Mouse (Mus musculus): Measurements from ENCODE around the gene Plch2. TPM values are rescaled to one million over a fixed set of nuclear protein-coding genes. Genes with fewer than 3 reads are reported as not detected.
A peak's percentile ranks its signal among the peaks of the same experiment; 100 is the strongest.

Plch2 gene
- polyA plus RNA-seq, 1 experiment, result 0.11 TPM

DNA sequence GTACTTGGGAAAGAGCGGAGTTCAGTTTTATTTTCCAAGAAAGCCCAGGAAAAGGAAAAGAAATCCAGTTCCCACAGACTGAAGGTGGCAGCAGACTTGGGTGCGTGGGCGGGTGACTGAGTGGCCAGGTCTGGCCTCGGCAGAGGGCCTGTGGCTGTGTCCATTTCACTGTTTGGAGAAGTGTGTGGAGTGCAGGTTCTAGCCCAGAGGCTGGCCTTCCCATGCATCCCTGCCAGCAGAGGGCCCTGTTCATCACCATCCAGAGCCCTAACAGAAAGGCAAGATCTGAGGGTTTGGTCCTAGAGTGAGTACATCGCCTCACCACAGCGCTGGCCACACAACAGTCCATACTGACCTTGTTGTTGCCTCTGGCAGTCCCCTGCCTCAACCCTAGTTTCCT lies 12.6 kb upstream of the Plch2 start:
- Histone ChIP-seq H3K4me3 (ENCODE audit: insufficient read depth, poor library complexity, severe bottlenecking) (no peak overlapping the region), H3K79me3 (ENCODE audit: low read depth) (no peaks in the 10 kb centered on the region), H3K79me2 (ENCODE audit: control insufficient read depth, insufficient read depth) (peaks cover 13% of the 10 kb centered on the region), H3ac (ENCODE audit: control insufficient read depth, insufficient read length, low read depth) (no peak overlapping the region), H3K36me3 (ENCODE audit: control insufficient read depth, insufficient read depth) (peaks cover 52% of the 10 kb centered on the region), H3K27me3 (ENCODE audit: control insufficient read depth, insufficient read depth, insufficient read length) (peaks cover under 1% of the 10 kb centered on the region)
- TF ChIP-seq CEBPB (IDR thresholded peaks at IDR 0.05; ENCODE audit: low read depth) (no peak), FOSL1 (IDR thresholded peaks at IDR 0.05; ENCODE audit: insufficient read depth, low read length, poor library complexity, severe bottlenecking) (no peak), MAX (IDR thresholded peaks at IDR 0.05) (no peak), CTCF (IDR thresholded peaks at IDR 0.05; ENCODE audit: control insufficient read depth, insufficient read depth, insufficient read length) (peak; percentile 18)

DNA sequence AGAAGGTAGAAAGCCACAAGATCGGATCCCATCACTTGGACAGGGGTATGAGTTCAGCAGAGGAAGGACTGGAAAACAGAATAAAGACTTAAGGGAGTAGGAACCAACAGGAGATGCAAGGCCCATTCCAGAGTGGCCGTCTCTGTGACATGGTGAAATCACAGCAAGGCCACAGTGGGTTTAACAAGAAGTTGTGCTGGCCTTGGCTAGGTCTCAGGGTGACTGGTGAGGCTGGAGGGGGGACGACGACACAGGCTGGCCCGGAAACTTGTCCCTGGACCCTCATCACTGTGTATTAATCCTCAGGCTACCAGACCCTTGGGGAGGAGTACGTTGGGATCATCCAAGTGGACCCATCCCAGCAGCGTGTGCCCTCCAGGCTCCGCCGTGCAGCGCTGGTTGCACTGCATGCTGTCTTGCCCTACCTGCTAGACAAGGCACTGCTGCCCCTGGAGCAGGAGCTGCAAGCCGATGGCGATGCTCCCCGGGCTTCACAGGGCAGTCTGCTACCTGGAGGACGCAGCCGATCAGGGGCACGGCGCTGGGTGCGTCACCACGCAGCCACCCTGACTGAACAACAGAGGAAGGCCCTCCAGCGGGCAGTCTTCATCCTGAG lies 11.9 kb upstream of the Plch2 start:
- Histone ChIP-seq H3K27me3 (ENCODE audit: control insufficient read depth, insufficient read depth, insufficient read length) (peaks cover 5% of the 10 kb centered on the region), H3K79me2 (ENCODE audit: control insufficient read depth, insufficient read depth) (peaks cover 13% of the 10 kb centered on the region), H3K79me3 (ENCODE audit: low read depth) (no peaks in the 10 kb centered on the region), H3K36me3 (ENCODE audit: control insufficient read depth, insufficient read depth) (peaks cover 46% of the 10 kb centered on the region), H3ac (ENCODE audit: control insufficient read depth, insufficient read length, low read depth) (no peak overlapping the region), H3K4me3 (ENCODE audit: insufficient read depth, poor library complexity, severe bottlenecking) (no peak overlapping the region)
- TF ChIP-seq CEBPB (IDR thresholded peaks at IDR 0.05; ENCODE audit: low read depth), result no peak
- TF ChIP-seq MAX (IDR thresholded peaks at IDR 0.05), result no peak
- no peak for TF ChIP-seq MYOG (IDR thresholded peaks at IDR 0.05; ENCODE audit: control insufficient read depth, extremely low read depth, insufficient read length)
- no peak for TF ChIP-seq CTCF (IDR thresholded peaks at IDR 0.05; ENCODE audit: control insufficient read depth, insufficient read depth, insufficient read length)
- no peak for TF ChIP-seq FOSL1 (IDR thresholded peaks at IDR 0.05; ENCODE audit: insufficient read depth, low read length, poor library complexity, severe bottlenecking)
- no peak for TF ChIP-seq USF1 (IDR thresholded peaks at IDR 0.05; ENCODE audit: low read depth)
- no peak for TF ChIP-seq MYOD1 (IDR thresholded peaks at IDR 0.05; ENCODE audit: control insufficient read depth, insufficient read length, low read depth)

DNA sequence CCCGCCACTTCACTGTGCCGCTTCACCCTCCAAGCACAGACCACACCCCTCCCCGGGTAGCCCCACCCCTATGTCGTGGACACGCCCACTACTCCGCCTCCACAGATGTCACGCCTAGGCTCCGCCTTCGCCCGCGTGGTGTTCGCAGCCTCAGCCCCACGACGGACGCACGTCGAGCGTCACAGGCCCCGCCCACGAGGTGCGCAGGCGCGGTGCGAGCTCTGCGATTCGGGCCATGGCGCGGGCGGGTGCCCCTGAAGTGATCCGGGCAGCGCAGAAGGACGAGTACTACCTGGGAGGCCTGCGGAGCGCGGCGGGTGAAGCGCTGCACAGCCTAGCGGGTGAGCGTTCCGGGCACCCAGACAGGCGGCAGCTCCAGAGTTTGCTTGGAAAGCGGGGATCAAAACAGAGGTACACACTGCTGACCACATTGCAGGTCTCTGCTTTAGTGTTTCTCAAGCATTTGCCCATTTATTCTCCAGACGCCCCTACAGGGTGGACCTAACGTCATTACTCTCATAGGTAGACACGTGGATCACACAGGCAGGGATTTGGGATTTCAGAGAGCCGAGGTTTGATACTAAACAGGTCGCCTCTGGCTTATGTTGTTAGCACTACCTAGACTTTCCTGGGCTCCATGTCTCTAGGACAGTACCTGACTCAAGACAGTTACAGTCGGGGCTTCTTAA lies 10.4 kb upstream of the Plch2 start, which contains the start of gene Pex10:
Gene Pex10 (plus strand): TSS at position 183 of the 689 bp plus-strand sequence.
- Histone ChIP-seq H3K27me3 (ENCODE audit: control insufficient read depth, insufficient read depth, insufficient read length) (peaks cover 11% of the 10 kb centered on the region), H3K79me2 (ENCODE audit: control insufficient read depth, insufficient read depth) (peaks cover 13% of the 10 kb centered on the region), H3K36me3 (ENCODE audit: control insufficient read depth, insufficient read depth) (peaks cover 35% of the 10 kb centered on the region), H3K79me3 (ENCODE audit: low read depth) (no peaks in the 10 kb centered on the region), H3K4me3 (ENCODE audit: insufficient read depth, poor library complexity, severe bottlenecking) (peak within 1 kb of the TSS; percentile 55), H3ac (ENCODE audit: control insufficient read depth, insufficient read length, low read depth) (peak within 1 kb of the TSS; percentile 96)
- TF ChIP-seq MYOG (IDR thresholded peaks at IDR 0.05; ENCODE audit: control insufficient read depth, extremely low read depth, insufficient read length) (no peak), MAX (IDR thresholded peaks at IDR 0.05) (no peak), CTCF (IDR thresholded peaks at IDR 0.05; ENCODE audit: control insufficient read depth, insufficient read depth, insufficient read length) (no peak), CEBPB (IDR thresholded peaks at IDR 0.05; ENCODE audit: low read depth) (no peak), USF1 (IDR thresholded peaks at IDR 0.05; ENCODE audit: low read depth) (no peak), FOSL1 (IDR thresholded peaks at IDR 0.05; ENCODE audit: insufficient read depth, low read length, poor library complexity, severe bottlenecking) (no peak), MYOD1 (IDR thresholded peaks at IDR 0.05; ENCODE audit: control insufficient read depth, insufficient read length, low read depth) (no peak)

DNA sequence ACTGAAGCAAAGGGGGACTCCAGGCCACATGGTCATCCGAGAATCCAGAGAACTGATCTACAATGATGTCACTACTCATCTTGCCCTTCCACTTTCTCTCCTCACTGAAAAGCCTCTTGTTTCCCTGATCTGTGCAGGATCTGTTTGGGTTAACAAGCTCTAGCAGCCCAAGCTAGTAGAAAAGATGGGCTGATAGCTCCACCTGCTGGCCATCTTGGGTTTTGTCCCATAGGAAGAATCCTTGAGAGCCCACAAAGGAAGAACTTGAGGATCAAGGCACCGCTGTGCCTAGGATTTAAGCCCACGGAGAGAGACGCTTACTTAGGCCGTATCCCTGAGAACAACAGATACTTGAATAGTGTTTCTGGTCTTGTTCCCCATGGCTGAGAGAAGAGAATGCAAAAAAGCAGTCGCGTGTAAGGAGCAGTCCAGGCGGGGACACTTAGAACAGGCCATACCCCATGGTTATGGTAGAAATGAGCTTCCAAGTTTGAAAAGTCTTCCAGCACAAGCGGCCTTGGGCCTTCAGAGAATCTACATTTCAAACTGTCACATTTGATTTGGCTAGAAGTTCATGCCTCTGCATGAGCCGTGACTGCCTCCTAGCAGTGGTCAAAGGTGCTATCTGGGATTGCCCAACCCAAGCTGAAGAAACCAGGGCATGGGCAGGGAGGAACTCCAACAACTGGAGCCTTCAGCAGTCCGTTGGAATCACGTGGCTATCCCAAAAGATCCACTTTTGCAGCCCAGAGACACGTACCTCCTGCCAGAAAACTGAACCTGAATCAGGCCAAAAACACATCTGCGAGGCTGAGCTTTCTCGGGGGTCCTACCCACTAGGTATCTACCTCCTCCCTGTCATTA lies 9.6 kb upstream of the Plch2 start:
- Histone ChIP-seq H3K79me2 (ENCODE audit: control insufficient read depth, insufficient read depth) (peaks cover 13% of the 10 kb centered on the region), H3K4me3 (ENCODE audit: insufficient read depth, poor library complexity, severe bottlenecking) (no peak overlapping the region), H3ac (ENCODE audit: control insufficient read depth, insufficient read length, low read depth) (peak overlapping the region; percentile 28), H3K27me3 (ENCODE audit: control insufficient read depth, insufficient read depth, insufficient read length) (peaks cover 18% of the 10 kb centered on the region), H3K79me3 (ENCODE audit: low read depth) (no peaks in the 10 kb centered on the region), H3K36me3 (ENCODE audit: control insufficient read depth, insufficient read depth) (peaks cover 27% of the 10 kb centered on the region)
- TF ChIP-seq CTCF (IDR thresholded peaks at IDR 0.05; ENCODE audit: control insufficient read depth, insufficient read depth, insufficient read length) (peak; percentile 5), FOSL1 (IDR thresholded peaks at IDR 0.05; ENCODE audit: insufficient read depth, low read length, poor library complexity, severe bottlenecking) (no peak), MAX (IDR thresholded peaks at IDR 0.05) (no peak), CEBPB (IDR thresholded peaks at IDR 0.05; ENCODE audit: low read depth) (peak; percentile 25), USF1 (IDR thresholded peaks at IDR 0.05; ENCODE audit: low read depth) (peak; percentile 68), MYOG (IDR thresholded peaks at IDR 0.05; ENCODE audit: control insufficient read depth, extremely low read depth, insufficient read length) (no peak), MYOD1 (IDR thresholded peaks at IDR 0.05; ENCODE audit: control insufficient read depth, insufficient read length, low read depth) (no peak)

DNA sequence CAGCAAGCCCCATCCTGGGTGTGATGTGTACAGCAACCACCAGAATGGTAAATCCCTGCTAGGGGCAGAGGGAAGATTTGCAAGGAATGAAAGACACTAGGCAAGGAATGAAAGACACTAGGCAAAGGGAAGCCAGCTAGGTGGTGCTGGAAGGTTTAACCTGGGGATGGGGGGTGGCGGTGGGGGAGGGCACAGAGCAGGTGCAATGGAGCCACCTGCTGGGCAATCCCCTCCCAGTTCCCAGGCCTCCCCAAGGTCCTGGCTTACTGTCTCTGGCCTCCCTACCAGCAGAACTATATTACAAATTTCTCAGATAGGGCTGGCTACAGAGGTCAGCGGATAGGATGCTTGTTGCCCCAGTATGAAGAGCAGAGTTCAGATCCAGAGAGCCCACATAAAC lies 7.9 kb upstream of the Plch2 start:
- Histone ChIP-seq H3K36me3 (ENCODE audit: control insufficient read depth, insufficient read depth) (peaks cover 14% of the 10 kb centered on the region), H3K79me2 (ENCODE audit: control insufficient read depth, insufficient read depth) (peaks cover 13% of the 10 kb centered on the region), H3K27me3 (ENCODE audit: control insufficient read depth, insufficient read depth, insufficient read length) (peaks cover 33% of the 10 kb centered on the region), H3ac (ENCODE audit: control insufficient read depth, insufficient read length, low read depth) (no peak overlapping the region), H3K79me3 (ENCODE audit: low read depth) (no peaks in the 10 kb centered on the region), H3K4me3 (ENCODE audit: insufficient read depth, poor library complexity, severe bottlenecking) (no peak overlapping the region)
- TF ChIP-seq CEBPB (IDR thresholded peaks at IDR 0.05; ENCODE audit: low read depth) (no peak), MYOD1 (IDR thresholded peaks at IDR 0.05; ENCODE audit: control insufficient read depth, insufficient read length, low read depth) (no peak), MAX (IDR thresholded peaks at IDR 0.05) (no peak), FOSL1 (IDR thresholded peaks at IDR 0.05; ENCODE audit: insufficient read depth, low read length, poor library complexity, severe bottlenecking) (no peak), USF1 (IDR thresholded peaks at IDR 0.05; ENCODE audit: low read depth) (no peak), CTCF (IDR thresholded peaks at IDR 0.05; ENCODE audit: control insufficient read depth, insufficient read depth, insufficient read length) (no peak), MYOG (IDR thresholded peaks at IDR 0.05; ENCODE audit: control insufficient read depth, extremely low read depth, insufficient read length) (no peak)
